Mouse (Mus musculus): ENCODE results near the gene Mcu. TPM values are rescaled to one million over a fixed set of nuclear protein-coding genes. Genes with fewer than 3 reads are reported as not detected.

The Mcu gene
- polyA plus RNA-seq, 1 experiment from 2014 or later = 65.2 TPM

GRCm38 (mm10) chr10:59644710-59645109 is 28.2 kb upstream of the Mcu start:
- TF ChIP-seq CTCF (IDR thresholded peaks at IDR 0.05; ENCODE audit: low read depth) = no peak
- H3K9me3 ChIP-seq (ENCODE audit: control insufficient read depth) = no peaks in the 10 kb centered on the region
- no peaks in the 10 kb centered on the region for H3K27me3 ChIP-seq (replicated peaks; ENCODE audit: control insufficient read depth, insufficient read depth, low read length)
- no peak overlapping the region for H3K9ac ChIP-seq (ENCODE audit: low read depth, low read length)
- H3K36me3 ChIP-seq (ENCODE audit: control insufficient read depth, insufficient read depth) = no peaks in the 10 kb centered on the region
- H3K27ac ChIP-seq (ENCODE audit: low read depth, low read length) = no peak overlapping the region
- H3K4me2 ChIP-seq (replicated peaks; ENCODE audit: low read depth) = no peak overlapping the region
- ATAC-seq = peak; percentile 71
- H3K4me3 ChIP-seq (ENCODE audit: low read depth, low read length) = no peak overlapping the region
- no peaks in the 10 kb centered on the region for H3K4me1 ChIP-seq (replicated peaks; ENCODE audit: control insufficient read depth, insufficient read depth, low read length)
- 72% methylated on average over 2 of the region's 2 CpGs for WGBS

- no peak for TF ChIP-seq CTCF (IDR thresholded peaks at IDR 0.05; ENCODE audit: low read depth)
- H3K4me3 ChIP-seq (ENCODE audit: low read depth, low read length) = no peak overlapping the region
- 82% methylated on average over 9 of the region's 9 CpGs for WGBS
- H3K4me1 ChIP-seq (replicated peaks; ENCODE audit: control insufficient read depth, insufficient read depth, low read length) = no peaks in the 10 kb centered on the region
- no peak for ATAC-seq
- no peak overlapping the region for H3K27ac ChIP-seq (ENCODE audit: low read depth, low read length)
- no peak overlapping the region for H3K9ac ChIP-seq (ENCODE audit: low read depth, low read length)
- H3K4me2 ChIP-seq (replicated peaks; ENCODE audit: low read depth) = no peak overlapping the region
- H3K36me3 ChIP-seq (ENCODE audit: control insufficient read depth, insufficient read depth) = no peaks in the 10 kb centered on the region
- no peaks in the 10 kb centered on the region for H3K27me3 ChIP-seq (replicated peaks; ENCODE audit: control insufficient read depth, insufficient read depth, low read length)
- H3K9me3 ChIP-seq (ENCODE audit: control insufficient read depth) = no peaks in the 10 kb centered on the region
These were observed 27.2 kb upstream of the Mcu start for GRCm38 (mm10) chr10:59643645-59644044.

- Histone ChIP-seq H3K27me3 (replicated peaks; ENCODE audit: control insufficient read depth, insufficient read depth, low read length) (no peaks in the 10 kb centered on the region), H3K4me2 (replicated peaks; ENCODE audit: low read depth) (no peak overlapping the region), H3K4me3 (ENCODE audit: low read depth, low read length) (no peak overlapping the region), H3K9ac (ENCODE audit: low read depth, low read length) (no peak overlapping the region), H3K9me3 (ENCODE audit: control insufficient read depth) (no peaks in the 10 kb centered on the region), H3K27ac (ENCODE audit: low read depth, low read length) (no peak overlapping the region), H3K4me1 (replicated peaks; ENCODE audit: control insufficient read depth, insufficient read depth, low read length) (no peaks in the 10 kb centered on the region), H3K36me3 (ENCODE audit: control insufficient read depth, insufficient read depth) (no peaks in the 10 kb centered on the region)
- TF ChIP-seq CTCF (IDR thresholded peaks at IDR 0.05; ENCODE audit: low read depth) = no peak
- no peak for ATAC-seq
- WGBS = 53% methylated on average over 8 of the region's 8 CpGs
These were observed 26.3 kb upstream of the Mcu start for GRCm38 (mm10) chr10:59642659-59643377.

- 81% methylated on average over 6 of the region's 6 CpGs for WGBS
- ATAC-seq = no peak
- Histone ChIP-seq H3K4me1 (replicated peaks; ENCODE audit: control insufficient read depth, insufficient read depth, low read length) (no peaks in the 10 kb centered on the region), H3K27me3 (replicated peaks; ENCODE audit: control insufficient read depth, insufficient read depth, low read length) (no peaks in the 10 kb centered on the region), H3K4me3 (ENCODE audit: low read depth, low read length) (no peak overlapping the region), H3K9ac (ENCODE audit: low read depth, low read length) (no peak overlapping the region), H3K9me3 (ENCODE audit: control insufficient read depth) (no peaks in the 10 kb centered on the region), H3K36me3 (ENCODE audit: control insufficient read depth, insufficient read depth) (no peaks in the 10 kb centered on the region), H3K27ac (ENCODE audit: low read depth, low read length) (no peak overlapping the region), H3K4me2 (replicated peaks; ENCODE audit: low read depth) (no peak overlapping the region)
- TF ChIP-seq CTCF (IDR thresholded peaks at IDR 0.05; ENCODE audit: low read depth) = no peak
These were observed 22.1 kb upstream of the Mcu start for GRCm38 (mm10) chr10:59638576-59638975.

- peak overlapping the region; percentile 45 for H3K4me2 ChIP-seq (replicated peaks; ENCODE audit: low read depth)
These were observed 21.2 kb upstream of the Mcu start for GRCm38 (mm10) chr10:59637596-59638124.

GRCm38 (mm10) chr10:59636751-59637533 is 20.4 kb upstream of the Mcu start:
- H3K4me3 ChIP-seq (ENCODE audit: low read depth, low read length) = peak overlapping the region; percentile 21
- H3K9ac ChIP-seq (ENCODE audit: low read depth, low read length) = no peak overlapping the region

More at GRCm38 (mm10) chr10:59637596-59638124, 21.2 kb upstream of the Mcu start:
- Histone ChIP-seq H3K4me1 (replicated peaks; ENCODE audit: control insufficient read depth, insufficient read depth, low read length) (no peaks in the 10 kb centered on the region), H3K9ac (ENCODE audit: low read depth, low read length) (no peak overlapping the region), H3K9me3 (ENCODE audit: control insufficient read depth) (no peaks in the 10 kb centered on the region), H3K36me3 (ENCODE audit: control insufficient read depth, insufficient read depth) (no peaks in the 10 kb centered on the region), H3K27me3 (replicated peaks; ENCODE audit: control insufficient read depth, insufficient read depth, low read length) (no peaks in the 10 kb centered on the region), H3K27ac (ENCODE audit: low read depth, low read length) (no peak overlapping the region), H3K4me3 (ENCODE audit: low read depth, low read length) (no peak overlapping the region)
- no peak for ATAC-seq
- WGBS = 75% methylated on average over 7 of the region's 7 CpGs
- no peak for TF ChIP-seq CTCF (IDR thresholded peaks at IDR 0.05; ENCODE audit: low read depth)

More at GRCm38 (mm10) chr10:59636751-59637533, 20.4 kb upstream of the Mcu start:
- H3K9me3 ChIP-seq (ENCODE audit: control insufficient read depth) = no peaks in the 10 kb centered on the region
- 68% methylated on average over 16 of the region's 16 CpGs for WGBS
- no peak; the same call in 1 of the 2 replicates for ATAC-seq
- H3K4me1 ChIP-seq (replicated peaks; ENCODE audit: control insufficient read depth, insufficient read depth, low read length) = no peaks in the 10 kb centered on the region
- no peaks in the 10 kb centered on the region for H3K36me3 ChIP-seq (ENCODE audit: control insufficient read depth, insufficient read depth)
- H3K4me2 ChIP-seq (replicated peaks; ENCODE audit: low read depth) = peak overlapping the region; percentile 45
- TF ChIP-seq CTCF (IDR thresholded peaks at IDR 0.05; ENCODE audit: low read depth) = no peak
- H3K27me3 ChIP-seq (replicated peaks; ENCODE audit: control insufficient read depth, insufficient read depth, low read length) = no peaks in the 10 kb centered on the region
- H3K27ac ChIP-seq (ENCODE audit: low read depth, low read length) = no peak overlapping the region

Measured in intestine, postnatal 0 days (tissue).